Mouse (Mus musculus) CH12.LX (cell line): ENCODE measurements at regions not wholly inside any gene's neighbourhood (a gene's known extent, or its start where the extent isn't known, plus 50 kb on each side); places are given as distances from the start of the nearest gene placed in this dataset.

Experiments used
- CTCF ChIP-seq, 2 experiments: IDR thresholded peaks in 1 of 2; conservative IDR thresholded peaks in 1 of 2; 2 replicates each; pipeline ENCODE4 v1.5.1; 2011 to 2012; ENCODE audit warnings: low read depth in 2 of 2, low read length in 2 of 2, improper control_type of control experiment in 1 of 2, inconsistent platforms in 1 of 2, mild to moderate bottlenecking in 1 of 2, moderate library complexity in 1 of 2
- E2F4 ChIP-seq: IDR thresholded peaks from 2 replicates; pipeline ENCODE4 v1.6.1; 2011; ENCODE audit warnings: low read depth, low read length, improper control_type of control experiment; ENCODE audit not compliant: insufficient replicate concordance
- EP300 ChIP-seq: IDR thresholded peaks from 2 replicates; pipeline ENCODE4 v1.6.1; 2011; ENCODE audit warnings: low read length, improper control_type of control experiment
- ETS1 ChIP-seq: conservative IDR thresholded peaks from 2 replicates; pipeline ENCODE4 v1.6.1; 2012; ENCODE audit warnings: low read depth, mild to moderate bottlenecking, inconsistent platforms, low read length, improper control_type of control experiment, moderate library complexity
- GABPA ChIP-seq: IDR thresholded peaks from 2 replicates; pipeline ENCODE4 v1.6.1; 2012; ENCODE audit warnings: low read depth, low read length, improper control_type of control experiment, inconsistent platforms; ENCODE audit not compliant: insufficient replicate concordance
- KAT2A ChIP-seq: IDR thresholded peaks from 2 replicates; pipeline ENCODE4 v1.6.1; 2012; ENCODE audit warnings: low read length, improper control_type of control experiment, inconsistent platforms; ENCODE audit not compliant: insufficient replicate concordance
- MAFK ChIP-seq: IDR thresholded peaks from 2 replicates; pipeline ENCODE4 v1.6.1; 2011; ENCODE audit warnings: low read length, improper control_type of control experiment; ENCODE audit not compliant: insufficient replicate concordance
- MAX ChIP-seq: IDR thresholded peaks from 2 replicates; pipeline ENCODE4 v1.6.1; 2011; ENCODE audit warnings: low read length, improper control_type of control experiment
- SMC3 ChIP-seq: IDR thresholded peaks from 2 replicates; pipeline ENCODE4 v1.6.1; 2011; ENCODE audit warnings: low read depth, low read length, improper control_type of control experiment
- TCF12 ChIP-seq: IDR thresholded peaks from 2 replicates; pipeline ENCODE4 v1.6.1; 2014; ENCODE audit warnings: low read depth, mild to moderate bottlenecking, inconsistent platforms, low read length, improper control_type of control experiment
- USF1 ChIP-seq: IDR thresholded peaks from 2 replicates; pipeline ENCODE4 v1.6.1; 2014; ENCODE audit warnings: low read depth, mild to moderate bottlenecking, inconsistent platforms, low read length, improper control_type of control experiment
- ZMIZ1 ChIP-seq: IDR thresholded peaks from 2 replicates; pipeline ENCODE4 v1.6.1; 2012; ENCODE audit warnings: low read depth, mild to moderate bottlenecking, inconsistent platforms, low read length, improper control_type of control experiment
- ZNF384 ChIP-seq: IDR thresholded peaks from 2 replicates; pipeline ENCODE4 v1.6.1; 2012; ENCODE audit warnings: low read depth, low read length, improper control_type of control experiment, inconsistent platforms

- TF ChIP-seq CTCF (conservative IDR thresholded peaks at IDR 0.05 in 1 of 2, IDR thresholded peaks at IDR 0.05 in 1 of 2; ENCODE audit: low read depth in 2 of 2, low read length in 2 of 2) = no peak
- TF ChIP-seq E2F4 = no peak
- peak; percentile 47; the same call in 1 of the 2 replicates for TF ChIP-seq MAFK
- no peak for TF ChIP-seq USF1
- TF ChIP-seq ETS1 = peak; percentile 49; the same call in 1 of the 2 replicates
- TF ChIP-seq MAX = peak; percentile 40; the same call in 1 of the 2 replicates
- TF ChIP-seq KAT2A = 0 out of 2 replicates have a peak, but pooled peaks have one; percentile 31
- TF ChIP-seq SMC3 = no peak; the same call in 1 of the 2 replicates
- peak; percentile 85 for TF ChIP-seq EP300
- TF ChIP-seq ZMIZ1 = no peak
- 0 out of 2 replicates have a peak, but pooled peaks have one; percentile 42 for TF ChIP-seq TCF12
- TF ChIP-seq GABPA = no peak
- TF ChIP-seq ZNF384 = no peak
Observed at GRCm38 (mm10) chr8:127772415-127772814, 586.0 kb upstream of the Nrp1 start.
